In the genomic region with DNA sequence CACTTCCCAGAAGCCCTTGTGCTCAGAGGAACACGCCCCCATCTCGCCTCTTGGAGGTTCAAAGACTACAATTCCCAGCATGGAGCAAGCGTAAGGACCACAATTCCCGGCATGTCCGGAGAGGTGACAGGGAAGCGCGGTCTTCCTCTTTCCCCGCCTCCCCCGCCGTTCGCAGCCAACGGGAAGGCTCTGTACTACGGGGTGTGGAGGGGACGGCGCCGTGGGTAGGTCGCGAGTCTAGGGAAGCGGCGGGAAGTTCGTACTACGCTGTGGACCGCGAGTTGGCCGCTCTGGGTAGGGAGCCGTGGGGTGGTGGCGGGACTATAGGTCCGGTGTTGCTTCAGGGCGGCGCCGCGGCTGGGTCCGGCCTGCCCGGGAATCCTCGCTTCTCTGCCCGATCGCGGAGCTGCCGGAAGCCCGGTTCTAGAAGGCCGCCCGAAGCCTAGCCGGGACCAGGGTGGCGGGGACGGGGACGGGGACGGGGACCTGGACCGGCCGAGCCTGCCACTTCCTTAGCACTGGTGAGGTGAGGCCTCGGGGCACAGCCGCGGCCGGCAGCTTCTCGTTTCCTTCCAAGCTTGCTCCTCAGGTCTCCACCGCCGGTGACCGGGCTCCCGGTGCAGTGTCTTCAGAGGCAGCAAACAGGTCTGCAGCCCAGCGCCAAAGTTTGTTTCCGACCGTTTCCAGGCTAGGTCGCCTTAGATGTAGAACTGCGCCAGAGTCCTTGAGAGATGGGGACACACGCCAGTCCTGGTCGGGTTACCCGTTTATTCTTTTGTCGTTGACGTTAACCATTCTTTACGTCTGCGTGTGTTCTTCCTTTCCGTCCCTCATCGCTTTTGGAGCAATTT, we compare ENCODE assay signal across 8 mouse cellular contexts. TPM values are rescaled to one million over a fixed set of nuclear protein-coding genes. Genes with fewer than 3 reads are reported as not detected.
DNase-seq lines count a peak whose midpoint lies in the region; ATAC-seq lines count a peak whose summit lies in the region.

A gene (plus strand): TSS at position 164 of the 851 bp plus-strand sequence.

- H3K4me3 ChIP-seq in heart, embryonic 14.5 days (ENCODE audit: control insufficient read depth in 1 of 2, insufficient read depth in 1 of 2, low read depth in 1 of 2, low read length in 2 of 2): peak within 1 kb of the TSS; percentile 88 to 95
- peak within 1 kb of the TSS; percentile 88 for H3K4me3 ChIP-seq in liver, embryonic 13.5 days (replicated peaks)
- peak within 1 kb of the TSS; percentile 89 for H3K4me3 ChIP-seq in stomach, embryonic 16.5 days (replicated peaks; ENCODE audit: low read length)

- under 1% methylated on average over 72 of the region's 72 CpGs for WGBS in heart, embryonic 14.5 days
- WGBS in liver, embryonic 13.5 days (ENCODE audit: insufficient replicate concordance): under 1% methylated on average over 66 of the region's 72 CpGs
- WGBS in stomach, embryonic 16.5 days: under 1% methylated on average over 71 of the region's 72 CpGs

- H3K4me1 ChIP-seq in heart, embryonic 14.5 days (ENCODE audit: control insufficient read depth in 2 of 2, insufficient read depth in 2 of 2, low read length in 2 of 2): peaks cover 4 to 19% of the 10 kb centered on the region in 2 experiments
- H3K4me1 ChIP-seq in liver, embryonic 13.5 days (replicated peaks): peaks cover 75% of the 10 kb centered on the region
- H3K4me1 ChIP-seq in stomach, embryonic 16.5 days (ENCODE audit: control insufficient read depth, insufficient read depth, low read length): peaks cover 4% of the 10 kb centered on the region; the same call in 1 of the 2 replicates

- no peaks in the 10 kb centered on the region for H3K36me3 ChIP-seq in heart, embryonic 14.5 days (ENCODE audit: control insufficient read depth, insufficient read depth, low read length)
- H3K36me3 ChIP-seq in liver, embryonic 13.5 days: peaks cover 17% of the 10 kb centered on the region
- H3K36me3 ChIP-seq in stomach, embryonic 16.5 days (ENCODE audit: control insufficient read depth, insufficient read depth, low read length): no peaks in the 10 kb centered on the region

- DNase-seq in c-Kit-negative CD71-positive TER-119-positive erythroid progenitor cells, embryonic 14.5 days (ENCODE audit: low read depth, low spot score): peak; percentile 91
- peak; percentile 95 for DNase-seq in fibroblast of lung, adult 2 months (ENCODE audit: low read depth)
- peak; percentile 97 for DNase-seq in kidney, postnatal 14 days
- peak; percentile 94 for DNase-seq in liver, embryonic 13.5 days
- DNase-seq in neural tube, embryonic 10.5 days (ENCODE audit: extremely low spot score, low spot score): peak; percentile 91

- H3K27ac ChIP-seq in heart, embryonic 14.5 days (replicated peaks in 1 of 2; ENCODE audit: control insufficient read depth in 1 of 2, insufficient read depth in 1 of 2, low read depth in 2 of 2, low read length in 2 of 2): peak within 1 kb of the TSS; percentile 30 to 78; a peak in 2 of 4 replicates
- peak within 1 kb of the TSS; percentile 86 for H3K27ac ChIP-seq in liver, embryonic 13.5 days
- peak within 1 kb of the TSS; percentile 67 for H3K27ac ChIP-seq in stomach, embryonic 16.5 days (ENCODE audit: low read length)

- peak; percentile 95 for ATAC-seq in CD4-positive, CD25-positive, alpha-beta regulatory T cell, adult 4 months
- peak; percentile 96 for ATAC-seq in heart, embryonic 14.5 days (ENCODE audit: insufficient number of reproducible peaks, insufficient read depth, low FRiP score, low read depth)
- peak; percentile 98 for ATAC-seq in liver, embryonic 13.5 days (ENCODE audit: low read depth)
- ATAC-seq in stomach, embryonic 16.5 days (ENCODE audit: insufficient read depth, low FRiP score): peak; percentile 100

- no peaks in the 10 kb centered on the region for H3K27me3 ChIP-seq in heart, embryonic 14.5 days (ENCODE audit: control insufficient read depth, insufficient read depth, low read length)
- H3K27me3 ChIP-seq in liver, embryonic 13.5 days: no peaks in the 10 kb centered on the region
- H3K27me3 ChIP-seq in stomach, embryonic 16.5 days (ENCODE audit: control insufficient read depth, insufficient read depth, low read length): no peaks in the 10 kb centered on the region

- H3K4me2 ChIP-seq in heart, embryonic 14.5 days (ENCODE audit: low read length): peak within 1 kb of the TSS; percentile 85
- H3K4me2 ChIP-seq in liver, embryonic 13.5 days: peak within 1 kb of the TSS; percentile 76
- H3K4me2 ChIP-seq in stomach, embryonic 16.5 days (ENCODE audit: low read depth, low read length): peak within 1 kb of the TSS; percentile 83

- peak within 1 kb of the TSS; percentile 85 for H3K9ac ChIP-seq in heart, embryonic 14.5 days (ENCODE audit: low read length)
- H3K9ac ChIP-seq in liver, embryonic 13.5 days: peak within 1 kb of the TSS; percentile 94
- peak within 1 kb of the TSS; percentile 87 for H3K9ac ChIP-seq in stomach, embryonic 16.5 days (ENCODE audit: low read length)

- H3K9me3 ChIP-seq in heart, embryonic 14.5 days (ENCODE audit: control insufficient read depth, low read length): no peaks in the 10 kb centered on the region
- H3K9me3 ChIP-seq in liver, embryonic 13.5 days (replicated peaks): no peaks in the 10 kb centered on the region
- H3K9me3 ChIP-seq in stomach, embryonic 16.5 days (replicated peaks; ENCODE audit: control insufficient read depth, low read length): no peaks in the 10 kb centered on the region; the same call in 1 of the 2 replicates

RNA-seq across cellular contexts. Expression of the gene that starts here (rescaled TPM):
- 100 to 1,000 TPM; 135 to 144 TPM for polyA plus RNA-seq in CD4-positive, CD25-positive, alpha-beta regulatory T cell, adult 4 months (2017; shearing (Covaris generic))
- 37.1 and 39.8 TPM in 2 replicates for polyA plus RNA-seq in heart, embryonic 14.5 days (2014; fragmentation: Nextera tagmentation; extraction: Ambion mirVana)
- polyA plus RNA-seq in liver, embryonic 13.5 days (2015; fragmentation: Nextera tagmentation; extraction: Ambion mirVana): 127 and 146 TPM in 2 replicates
- polyA plus RNA-seq in stomach, embryonic 16.5 days (2015; fragmentation: Nextera tagmentation; extraction: Ambion mirVana): 54.6 and 58.3 TPM in 2 replicates

Comparison
In these comparisons a context has a peak if more than half of its experiments do, and no peak if none do; other contexts are left out.
1. Peak in every context shown above with its lines: DNase-seq, ATAC-seq, H3K4me3 ChIP-seq and H3K27ac ChIP-seq.